Mouse (Mus musculus) central nervous system, embryonic 11.5 days (tissue): Measurements from ENCODE around the gene Stx16. TPM values are rescaled to one million over a fixed set of nuclear protein-coding genes. Genes with fewer than 3 reads are reported as not detected.

Experiments
- polyA plus RNA-seq: library from polyadenylated mRNA; depleted of rRNA; stranded (reverse); fragments of >200 nt; gene quantifications from 2 replicates; pipeline ENCODE4 v1.2.3, GENCODE M21; 2012; rRNA removed

Gene Stx16
- 60.1 and 76.9 TPM in 2 replicates for polyA plus RNA-seq

DNA sequence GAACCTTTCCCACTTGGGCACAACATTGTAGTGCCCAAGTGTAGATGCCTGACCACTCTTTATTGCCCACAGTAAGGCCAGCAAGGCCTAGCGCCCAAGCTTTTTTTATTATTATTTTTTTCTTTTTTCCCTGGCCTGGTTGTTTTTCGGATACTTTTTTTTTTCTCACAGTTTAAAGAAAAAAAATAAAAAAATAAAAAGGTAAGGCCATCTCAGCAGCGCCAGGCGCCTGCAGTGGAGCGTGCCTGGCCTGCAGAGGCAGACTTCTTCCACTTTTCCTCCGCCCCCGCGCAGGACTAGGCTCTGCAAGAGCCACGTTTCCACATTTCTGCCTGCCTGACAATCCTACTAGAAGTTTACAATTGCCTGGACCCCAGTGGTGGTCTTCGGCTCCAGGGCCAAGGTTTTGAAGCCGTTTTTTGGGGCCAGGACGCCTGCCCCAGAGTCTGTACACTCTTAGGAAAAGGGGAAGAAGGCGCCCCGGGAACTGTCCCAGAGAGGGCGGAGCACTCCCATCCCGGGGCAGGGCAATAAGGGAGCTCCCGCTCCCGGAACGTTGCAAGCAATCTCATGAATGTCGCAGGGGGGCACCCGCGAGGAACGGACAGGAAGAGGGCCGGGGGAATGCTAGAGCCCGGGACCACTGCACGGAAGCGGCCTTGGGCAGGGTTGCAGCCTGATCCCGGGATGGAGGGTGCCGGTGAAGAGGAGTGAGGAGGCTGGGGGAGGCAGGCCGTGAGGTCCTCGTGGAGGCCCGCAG is at the start of gene Stx16:
TSS of gene Stx16 (plus strand) at position 636 of the 760 bp plus-strand sequence.

DNA sequence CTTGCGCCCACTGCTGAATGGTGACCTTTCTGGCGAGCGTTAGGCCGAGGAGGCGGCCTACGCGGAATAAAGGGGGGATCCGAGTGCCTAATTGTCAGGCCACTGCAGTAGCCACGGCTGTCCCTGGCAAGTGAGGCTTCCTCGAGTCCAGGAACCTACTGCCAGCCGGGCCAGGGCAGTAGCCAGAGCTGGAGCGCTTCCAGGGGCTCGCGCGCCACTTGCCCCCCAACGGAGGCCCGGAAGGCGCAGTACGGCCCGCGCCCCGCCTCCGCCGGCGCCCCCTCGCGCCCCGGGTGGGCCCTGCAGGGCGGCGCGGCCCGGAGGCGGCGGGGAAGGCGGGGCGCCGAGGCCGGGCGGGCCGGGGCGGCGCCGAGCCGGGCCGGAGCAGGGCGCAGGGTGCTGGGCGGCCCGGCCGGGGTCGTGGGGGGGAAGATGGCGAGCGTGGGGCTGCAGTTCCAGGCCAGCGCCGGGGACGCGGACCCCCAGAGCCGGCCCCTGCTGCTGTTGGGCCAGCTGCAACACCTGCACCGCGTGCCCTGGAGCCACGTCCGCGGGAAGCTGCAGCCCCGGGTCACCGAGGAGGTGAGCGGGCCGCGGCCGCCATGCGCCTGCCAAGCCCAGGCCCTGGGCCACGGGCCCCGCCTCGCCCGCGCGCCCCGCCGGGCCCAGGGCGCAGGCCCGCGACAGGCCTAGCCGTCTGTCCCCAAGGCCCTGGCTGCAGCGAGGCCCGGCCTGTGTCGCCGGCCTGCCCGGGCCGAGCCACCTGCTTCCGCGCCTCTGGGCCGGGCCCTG is 34.1 kb downstream of the Stx16 start, which contains the start of gene Npepl1:
TSS of gene Npepl1 (plus strand) at position 359 of the 792 bp plus-strand sequence.

Other genes starting within 250 kb of the Stx16 start
- gene Npepl1, start 34.0 kb downstream of the Stx16 start, polyA plus RNA-seq, result 43.4 and 62.7 TPM in 2 replicates
- gene Gnas, start 208.0 kb downstream of the Stx16 start, polyA plus RNA-seq, result 1,363 and 1,786 TPM in 2 replicates